11 mouse cellular contexts compared by ENCODE assay signal in genomic region chr13:62879831-62880615, GRCm38 (mm10). TPM values are rescaled to one million over a fixed set of nuclear protein-coding genes. Genes with fewer than 3 reads are reported as not detected.
DNase-seq lines count a peak whose midpoint lies in the region; ATAC-seq and TF ChIP-seq lines count a peak whose summit lies in the region.
"Had no signal": no experiment of that assay in that cellular context is flagged by ENCODE, and none has a peak within 500 bp of the region (broad histone marks: within the 10 kb centered on the region; RNA-seq: fewer than 3 reads in every experiment).

No protein-coding gene starts in this region.

- intact Hi-C loops in heart, postnatal 36 days (cut with DNase I), result no loop called here

- no peak overlapping the region for H3K4me2 ChIP-seq in heart, postnatal 0 days (ENCODE audit: low read depth, low read length)
- H3K4me2 ChIP-seq: hindbrain, embryonic 13.5 days had no signal

- H3K27me3 ChIP-seq in heart, postnatal 0 days (ENCODE audit: control insufficient read depth, insufficient read depth, low read length), result no peaks in the 10 kb centered on the region
- H3K27me3 ChIP-seq in megakaryocyte, embryonic 14.5 days (replicated peaks), result peaks cover 18% of the 10 kb centered on the region
- H3K27me3 ChIP-seq: Patski had no signal

- ATAC-seq in heart, postnatal 0 days (ENCODE audit: insufficient read depth, low read depth), result peak; percentile 19; the same call in 1 of the 2 replicates
- peak; percentile 85 for ATAC-seq in granulocyte monocyte progenitor cell, adult 5-6 weeks (replicated peaks; ENCODE audit: poor library complexity, severe bottlenecking)
- ATAC-seq: Patski had no signal

- no peaks in the 10 kb centered on the region for H3K9me3 ChIP-seq in heart, postnatal 0 days (replicated peaks; ENCODE audit: control insufficient read depth, low read length)
- H3K9me3 ChIP-seq in megakaryocyte, embryonic 14.5 days, result peaks cover 3% of the 10 kb centered on the region; the same call in 1 of the 2 replicates
- H3K9me3 ChIP-seq: hindbrain, embryonic 13.5 days had no signal

- H3K4me3 ChIP-seq in heart, postnatal 0 days (ENCODE audit: low read depth, low read length), result no peak overlapping the region
- H3K4me3 ChIP-seq in megakaryocyte, embryonic 14.5 days (replicated peaks), result peak overlapping the region; percentile 16
- H3K4me3 ChIP-seq: hindbrain, embryonic 13.5 days had no signal

- 45% methylated on average over 8 of the region's 8 CpGs for WGBS in heart, postnatal 0 days

- no peak overlapping the region for H3K9ac ChIP-seq in heart, postnatal 0 days (replicated peaks; ENCODE audit: low read depth, low read length)
- H3K9ac ChIP-seq: hindbrain, embryonic 13.5 days had no signal

- TF ChIP-seq EP300 in heart, postnatal 0 days (IDR thresholded peaks at IDR 0.05; ENCODE audit: low read depth), result no peak

- H3K36me3 ChIP-seq in heart, postnatal 0 days (replicated peaks; ENCODE audit: control insufficient read depth, insufficient read depth, low read length), result no peaks in the 10 kb centered on the region
- no peaks in the 10 kb centered on the region for H3K36me3 ChIP-seq in megakaryocyte, embryonic 14.5 days (replicated peaks; ENCODE audit: low read length)
- H3K36me3 ChIP-seq: hindbrain, embryonic 13.5 days had no signal

- peak; percentile 30 for DNase-seq in heart, postnatal 0 days (ENCODE audit: low spot score)
- DNase-seq in heart, postnatal 36 days, result no peak
- peak; percentile 61 for DNase-seq in CD4-positive, CD25-positive, alpha-beta regulatory T cell, adult 2 months (ENCODE audit: low read depth, low spot score)
- DNase-seq in urinary bladder, postnatal 4 days (ENCODE audit: low spot score in 2 of 2), result no peak
- DNase-seq in cerebellum, postnatal 4 days (ENCODE audit: low spot score in 2 of 2), result no peak
- no peak for DNase-seq in heart, postnatal 4 days

- H3K27ac ChIP-seq in heart, postnatal 0 days (ENCODE audit: low read depth), result peak overlapping the region; percentile 65
- H3K27ac ChIP-seq: hindbrain, embryonic 13.5 days had no signal

- no peaks in the 10 kb centered on the region for H3K4me1 ChIP-seq in heart, postnatal 0 days (ENCODE audit: control insufficient read depth, insufficient read depth)
- H3K4me1 ChIP-seq in megakaryocyte, embryonic 14.5 days, result peaks cover 26% of the 10 kb centered on the region

- no peak for TF ChIP-seq CTCF in heart, postnatal 0 days (IDR thresholded peaks at IDR 0.05; ENCODE audit: low read depth)

RNA-seq across cellular contexts. Expression of gene Fbp1, which starts 8.1 kb away (rescaled TPM):
- total RNA-seq in heart, postnatal 0 days (2014; rRNA removed; ENCODE audit: low replicate concordance), result 1.2 TPM in 1 of 2 replicates, not detected in the other
- 0.18 TPM in 2 replicates for polyA plus RNA-seq in heart, postnatal 0 days (2015; fragmentation: Nextera tagmentation; extraction: Ambion mirVana)
- not detected for total RNA-seq in heart, postnatal 36 days (2021)
- total RNA-seq in granulocyte monocyte progenitor cell, adult 5-6 weeks (2014; fragmentation: Nextera tagmentation), result 9.1 and 15.6 TPM in 2 replicates
- total RNA-seq in granulocyte monocyte progenitor cell, adult 5-6 weeks (2017), result 16.6 and 19.3 TPM in 2 replicates
- polyA plus RNA-seq in megakaryocyte, embryonic 14.5 days (2012; ENCODE audit: insufficient read depth, low replicate concordance), result not detected in 2 replicates
- under 1 TPM in 1 of 2 experiments, not detected in 1; 0.64 TPM for total RNA-seq in heart, postnatal 4 days (2021)
- polyA plus RNA-seq: embryonic facial prominence, embryonic 11.5 days; Patski had no signal

RNA-seq across cellular contexts. Expression of gene Fbp2, which starts 21.8 kb away (rescaled TPM):
- 0.15 and 9.6 TPM in 2 replicates for total RNA-seq in heart, postnatal 0 days (2014; rRNA removed; ENCODE audit: low replicate concordance)
- polyA plus RNA-seq in heart, postnatal 0 days (2015; fragmentation: Nextera tagmentation; extraction: Ambion mirVana), result 11.1 and 11.8 TPM in 2 replicates
- total RNA-seq in heart, postnatal 36 days (2021), result 10 to 100 TPM; 37.0 to 40.0 TPM
- not detected in 2 replicates for total RNA-seq in granulocyte monocyte progenitor cell, adult 5-6 weeks (2014; fragmentation: Nextera tagmentation)
- not detected in 2 replicates for total RNA-seq in granulocyte monocyte progenitor cell, adult 5-6 weeks (2017)
- polyA plus RNA-seq in megakaryocyte, embryonic 14.5 days (2012; ENCODE audit: insufficient read depth, low replicate concordance), result not detected in 2 replicates
- 10 to 100 TPM; 20.1 to 23.8 TPM for total RNA-seq in heart, postnatal 4 days (2021)

Comparison
In these comparisons a context has a peak if more than half of its experiments do, and no peak if none do; other contexts are left out.
1. DNase-seq: peak in heart, postnatal 0 days (single experiment) and CD4-positive, CD25-positive, alpha-beta regulatory T cell, adult 2 months (single experiment); none in heart, postnatal 36 days (0 of 2), urinary bladder, postnatal 4 days (0 of 2), cerebellum, postnatal 4 days (0 of 2) and heart, postnatal 4 days (single experiment).